Mouse (Mus musculus): Measurements from ENCODE around the gene Prl2c3. TPM values are rescaled to one million over a fixed set of nuclear protein-coding genes. Genes with fewer than 3 reads are reported as not detected.
"Not testable (repeated sequence)": the region's sequence is repeated elsewhere in the genome, so short reads cannot be mapped to it uniquely, and the experiment has no call there.

Gene Prl2c3
- polyA plus RNA-seq (2015; fragmentation: Nextera tagmentation; extraction: Ambion mirVana) = not detected in 2 replicates

GRCm38 (mm10) chr13:12799979-12800378, at the start of gene Prl2c3:
TSS of gene Prl2c3 (minus strand) at chr13:12800079.
- 69% methylated on average over 3 of the region's 3 CpGs for WGBS
- not testable (repeated sequence) for H3K4me2 ChIP-seq; H3K9me3 ChIP-seq (replicated peaks); H3K36me3 ChIP-seq; ATAC-seq (ENCODE audit: low FRiP score); H3K4me3 ChIP-seq (replicated peaks); H3K27me3 ChIP-seq (replicated peaks); H3K27ac ChIP-seq (replicated peaks); H3K4me1 ChIP-seq; H3K9ac ChIP-seq (replicated peaks)

GRCm38 (mm10) chr13:12848254-12848653, 48.4 kb upstream of the Prl2c3 start:
- not testable (repeated sequence) for H3K4me1 ChIP-seq; H3K4me2 ChIP-seq; H3K4me3 ChIP-seq (replicated peaks); H3K36me3 ChIP-seq; H3K9ac ChIP-seq (replicated peaks); H3K27me3 ChIP-seq (replicated peaks); H3K27ac ChIP-seq (replicated peaks)
- 78% methylated on average over 4 of the region's 4 CpGs for WGBS
- H3K9me3 ChIP-seq (replicated peaks) = peaks cover 37% of the 10 kb centered on the region
- ATAC-seq (ENCODE audit: low FRiP score) = peak; percentile 28; the same call in 1 of the 2 replicates

- peaks cover 35% of the 10 kb centered on the region for H3K9me3 ChIP-seq (replicated peaks)
- not testable (repeated sequence) for ATAC-seq (ENCODE audit: low FRiP score); H3K4me2 ChIP-seq; H3K36me3 ChIP-seq; H3K4me1 ChIP-seq; H3K27ac ChIP-seq (replicated peaks); H3K9ac ChIP-seq (replicated peaks); H3K27me3 ChIP-seq (replicated peaks); H3K4me3 ChIP-seq (replicated peaks)
- WGBS = 85% methylated on average over 1 of the region's 1 CpGs
These were observed 44.8 kb upstream of the Prl2c3 start for GRCm38 (mm10) chr13:12844701-12845100.

GRCm38 (mm10) chr13:12837546-12837945, 37.7 kb upstream of the Prl2c3 start:
- H3K36me3 ChIP-seq; H3K9ac ChIP-seq (replicated peaks); ATAC-seq (ENCODE audit: low FRiP score); H3K27ac ChIP-seq (replicated peaks); H3K4me3 ChIP-seq (replicated peaks); H3K27me3 ChIP-seq (replicated peaks); H3K4me2 ChIP-seq; H3K4me1 ChIP-seq: not testable (repeated sequence)
- WGBS = 78% methylated on average over 2 of the region's 2 CpGs
- peaks cover 50% of the 10 kb centered on the region for H3K9me3 ChIP-seq (replicated peaks)

- Histone ChIP-seq H3K4me1 (no peaks in the 10 kb centered on the region), H3K9ac (replicated peaks) (no peak overlapping the region), H3K9me3 (replicated peaks) (peaks cover 58% of the 10 kb centered on the region), H3K4me3 (replicated peaks) (no peak overlapping the region), H3K4me2 (no peak overlapping the region), H3K36me3 (no peaks in the 10 kb centered on the region; the same call in 1 of the 2 replicates), H3K27ac (replicated peaks) (no peak overlapping the region), H3K27me3 (replicated peaks) (no peaks in the 10 kb centered on the region)
- WGBS = 83% methylated on average over 2 of the region's 2 CpGs
- no peak for ATAC-seq (ENCODE audit: low FRiP score)
These were observed 31.9 kb upstream of the Prl2c3 start for GRCm38 (mm10) chr13:12831769-12832168.

GRCm38 (mm10) chr13:12829031-12829430, 29.2 kb upstream of the Prl2c3 start:
- no peaks in the 10 kb centered on the region for H3K27me3 ChIP-seq (replicated peaks)
- no peak overlapping the region for H3K4me3 ChIP-seq (replicated peaks)
- whole genome bisulfite sequencing = 90% methylated on average over 5 of the region's 5 CpGs
- H3K27ac ChIP-seq (replicated peaks) = no peak overlapping the region
- H3K9me3 ChIP-seq (replicated peaks) = peaks cover 51% of the 10 kb centered on the region
- no peak overlapping the region for H3K4me2 ChIP-seq
- no peak for ATAC-seq (ENCODE audit: low FRiP score)
- H3K9ac ChIP-seq (replicated peaks) = no peak overlapping the region
- no peaks in the 10 kb centered on the region for H3K4me1 ChIP-seq
- no peaks in the 10 kb centered on the region; the same call in 1 of the 2 replicates for H3K36me3 ChIP-seq

GRCm38 (mm10) chr13:12824500-12825176, 24.8 kb upstream of the Prl2c3 start:
- H3K4me1 ChIP-seq; ATAC-seq (ENCODE audit: low FRiP score); H3K4me3 ChIP-seq (replicated peaks); H3K9ac ChIP-seq (replicated peaks); H3K4me2 ChIP-seq; H3K27ac ChIP-seq (replicated peaks); H3K27me3 ChIP-seq (replicated peaks); H3K36me3 ChIP-seq: not testable (repeated sequence)
- WGBS = 80% methylated on average over 4 of the region's 4 CpGs
- H3K9me3 ChIP-seq (replicated peaks) = peaks cover 28% of the 10 kb centered on the region

GRCm38 (mm10) chr13:12813734-12814424, 14.0 kb upstream of the Prl2c3 start:
- H3K9me3 ChIP-seq (replicated peaks) = peaks cover 31% of the 10 kb centered on the region
- not testable (repeated sequence) for ATAC-seq (ENCODE audit: low FRiP score)
- 82% methylated on average over 5 of the region's 5 CpGs for WGBS

GRCm38 (mm10) chr13:12809591-12809990, 9.7 kb upstream of the Prl2c3 start:
- Histone ChIP-seq H3K27ac (replicated peaks) (no peak overlapping the region), H3K36me3 (no peaks in the 10 kb centered on the region), H3K9ac (replicated peaks) (no peak overlapping the region), H3K27me3 (replicated peaks) (no peaks in the 10 kb centered on the region), H3K4me2 (no peak overlapping the region), H3K9me3 (replicated peaks) (peaks cover 25% of the 10 kb centered on the region), H3K4me1 (no peaks in the 10 kb centered on the region), H3K4me3 (replicated peaks) (no peak overlapping the region)
- WGBS = 69% methylated on average over 2 of the region's 2 CpGs
- no peak for ATAC-seq (ENCODE audit: low FRiP score)

More at GRCm38 (mm10) chr13:12813734-12814424, 14.0 kb upstream of the Prl2c3 start:
- H3K36me3 ChIP-seq; H3K4me3 ChIP-seq (replicated peaks); H3K4me2 ChIP-seq; H3K27me3 ChIP-seq (replicated peaks); H3K27ac ChIP-seq (replicated peaks); H3K9ac ChIP-seq (replicated peaks); H3K4me1 ChIP-seq: not testable (repeated sequence)

- H3K9ac ChIP-seq (replicated peaks); ATAC-seq (ENCODE audit: low FRiP score); H3K4me1 ChIP-seq; H3K36me3 ChIP-seq; H3K4me3 ChIP-seq (replicated peaks); H3K27me3 ChIP-seq (replicated peaks); H3K4me2 ChIP-seq; H3K27ac ChIP-seq (replicated peaks): not testable (repeated sequence)
- 70% methylated on average over 3 of the region's 3 CpGs for WGBS
- peaks cover 22% of the 10 kb centered on the region for H3K9me3 ChIP-seq (replicated peaks)
These were observed 9.1 kb upstream of the Prl2c3 start for GRCm38 (mm10) chr13:12808793-12809512.

- not testable (repeated sequence) for H3K9ac ChIP-seq (replicated peaks); H3K36me3 ChIP-seq; H3K4me3 ChIP-seq (replicated peaks); H3K27ac ChIP-seq (replicated peaks); ATAC-seq (ENCODE audit: low FRiP score); H3K4me2 ChIP-seq; H3K4me1 ChIP-seq; H3K27me3 ChIP-seq (replicated peaks)
- peaks cover 21% of the 10 kb centered on the region for H3K9me3 ChIP-seq (replicated peaks)
- 65% methylated on average over 4 of the region's 4 CpGs for WGBS
These were observed 6.6 kb upstream of the Prl2c3 start for GRCm38 (mm10) chr13:12806496-12806895.
